Mouse (Mus musculus) lung, postnatal 0 days (tissue): ENCODE results near the gene Rnf144a. TPM values are rescaled to one million over a fixed set of nuclear protein-coding genes. Genes with fewer than 3 reads are reported as not detected.
"Not testable (repeated sequence)": the region's sequence is repeated elsewhere in the genome, so short reads cannot be mapped to it uniquely, and the experiment has no call there.

Source experiments
- ATAC-seq: fragments of 200-750 bp; cut with Nextera tagmentation; 2 replicates; pipeline ENCODE4 v1.8.0; 2017; ENCODE audit warnings: moderate library complexity
- DNase-seq: peaks from one replicate; pipeline ENCODE4 v3.0.0-alpha.2; 2016; ENCODE audit warnings: low spot score
- H3K27ac ChIP-seq: fragments of 300-500 bp; sonication (generic); 2 replicates; pipeline ENCODE4 v1.5.1; 2014; ENCODE audit warnings: antibody characterized with exemption, mild to moderate bottlenecking, low read length, mixed read lengths
- H3K27me3 ChIP-seq: fragments of 300-500 bp; sonication (generic); replicated peaks from 2 replicates; pipeline ENCODE4 v1.6.1; 2014; ENCODE audit warnings: low read length, mixed read lengths; ENCODE audit not compliant: insufficient read depth
- H3K36me3 ChIP-seq: fragments of 300-500 bp; sonication (generic); 2 replicates; pipeline ENCODE4 v1.6.1; 2014; ENCODE audit warnings: low read length, mixed read lengths; ENCODE audit not compliant: insufficient read depth
- H3K4me1 ChIP-seq: fragments of 300-500 bp; sonication (generic); 2 replicates; pipeline ENCODE4 v1.6.1; 2014; ENCODE audit warnings: antibody characterized with exemption, low read depth, low read length, mixed read lengths; ENCODE audit not compliant: insufficient read depth
- H3K4me2 ChIP-seq: fragments of 300-500 bp; sonication (generic); replicated peaks from 2 replicates; pipeline ENCODE4 v1.6.1; 2014; ENCODE audit warnings: low read depth, mild to moderate bottlenecking, low read length, moderate library complexity, mixed read lengths
- H3K4me3 ChIP-seq: fragments of 300-500 bp; sonication (generic); 2 replicates; pipeline ENCODE4 v1.5.1; 2014; ENCODE audit warnings: low read depth, low read length
- H3K9ac ChIP-seq: fragments of 300-500 bp; sonication (generic); replicated peaks from 2 replicates; pipeline ENCODE4 v1.6.1; 2014; ENCODE audit warnings: low read depth, mild to moderate bottlenecking
- H3K9me3 ChIP-seq: fragments of 300-500 bp; sonication (generic); 2 replicates; pipeline ENCODE4 v1.6.1; 2016; ENCODE audit warnings: low read length, mixed read lengths
- CTCF ChIP-seq: IDR thresholded peaks from 2 replicates; pipeline ENCODE4 v1.5.1; 2016; ENCODE audit warnings: antibody characterized with exemption, mild to moderate bottlenecking
- EP300 ChIP-seq: IDR thresholded peaks from 2 replicates; pipeline ENCODE4 v1.6.1; 2016; ENCODE audit warnings: antibody characterized with exemption, mild to moderate bottlenecking, control low read depth
- WGBS: fragments of 180-500 bp; shearing (Covaris S2); extraction: QIAGEN DNeasy Blood & Tissue Kit; methylation state at CpG from one replicate; pipeline ENCODE4 v1.1.7; 2014; 5-methylcytosine and 5-hydroxymethylcytosine counted together
- polyA plus RNA-seq: library from polyadenylated mRNA; unstranded; fragments of >200 nt; fragmentation: Nextera tagmentation; extraction: Ambion mirVana; gene quantifications from 2 replicates; pipeline ENCODE4 v1.2.1, GENCODE M21; 2015

Rnf144a gene
- polyA plus RNA-seq, 1 experiment from 2014 or later: 69.6 TPM

DNA sequence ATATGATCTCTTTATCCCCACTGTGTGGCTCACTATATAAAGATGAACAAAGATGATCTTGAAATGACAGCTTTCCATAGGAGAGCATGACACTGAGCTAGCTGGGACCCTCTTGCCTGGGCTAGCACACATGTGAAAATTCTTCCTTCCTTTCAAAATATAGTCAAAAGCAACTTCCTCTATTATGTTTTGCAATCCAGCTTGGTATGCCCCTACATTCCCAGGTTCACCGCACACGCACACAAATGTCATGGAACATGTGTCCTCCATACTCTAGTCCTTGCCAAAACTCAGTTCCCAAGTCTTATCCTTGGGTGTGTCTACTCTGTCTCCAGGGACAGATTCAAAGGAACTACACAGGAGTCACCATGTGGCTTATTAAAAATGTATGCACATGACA is 34.4 kb upstream of the Rnf144a start:
- Histone ChIP-seq H3K4me1 (no peaks in the 10 kb centered on the region), H3K27ac (no peak overlapping the region), H3K9me3 (no peaks in the 10 kb centered on the region), H3K4me3 (no peak overlapping the region), H3K36me3 (no peaks in the 10 kb centered on the region), H3K27me3 (no peaks in the 10 kb centered on the region), H3K9ac (no peak overlapping the region), H3K4me2 (no peak overlapping the region)
- WGBS: 94% methylated on average over 2 of the region's 2 CpGs
- no peak for ATAC-seq
- no peak for DNase-seq
- no peak for TF ChIP-seq EP300
- no peak for TF ChIP-seq CTCF

DNA sequence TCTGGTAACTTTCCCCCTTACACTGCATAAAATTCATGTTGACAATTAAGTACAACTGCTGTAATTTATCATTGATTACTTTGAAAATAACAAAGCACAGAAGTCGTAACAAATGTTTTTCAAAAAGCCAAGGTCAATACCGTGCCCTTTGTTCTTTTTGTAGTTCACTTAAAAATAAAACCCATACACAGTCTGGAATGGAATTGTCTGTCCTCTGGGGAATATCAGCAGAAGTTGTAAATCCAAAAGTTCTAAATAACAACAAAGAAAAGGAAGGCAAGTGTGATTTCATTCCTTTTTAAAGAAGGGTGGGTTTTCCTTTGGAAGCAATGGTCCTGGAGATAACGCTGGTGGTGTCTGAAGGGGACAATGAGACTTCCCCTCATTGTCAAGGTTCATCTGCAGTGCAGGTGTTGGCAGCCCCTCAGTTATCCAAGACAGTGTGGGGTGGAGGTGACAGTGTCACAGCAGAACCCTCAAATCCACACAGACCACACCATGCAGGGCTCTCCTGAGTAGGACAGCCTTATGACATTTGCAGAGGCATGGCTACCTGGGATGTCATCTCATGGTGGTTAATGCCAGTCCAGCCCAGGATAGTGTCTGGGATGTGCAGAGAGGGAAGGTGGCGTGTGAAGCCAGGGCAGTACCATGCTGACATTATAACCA is 31.5 kb upstream of the Rnf144a start:
- H3K36me3 ChIP-seq: no peaks in the 10 kb centered on the region
- TF ChIP-seq EP300 (no peak), CTCF (no peak)
- H3K4me1 ChIP-seq: no peaks in the 10 kb centered on the region
- H3K27ac ChIP-seq: no peak overlapping the region
- ATAC-seq (no peak), DNase-seq (no peak)
- H3K27me3 ChIP-seq: no peaks in the 10 kb centered on the region
- no peak overlapping the region for H3K9ac ChIP-seq
- WGBS: 68% methylated on average over 4 of the region's 4 CpGs
- H3K4me3 ChIP-seq: no peak overlapping the region
- H3K9me3 ChIP-seq: no peaks in the 10 kb centered on the region
- no peak overlapping the region for H3K4me2 ChIP-seq

DNA sequence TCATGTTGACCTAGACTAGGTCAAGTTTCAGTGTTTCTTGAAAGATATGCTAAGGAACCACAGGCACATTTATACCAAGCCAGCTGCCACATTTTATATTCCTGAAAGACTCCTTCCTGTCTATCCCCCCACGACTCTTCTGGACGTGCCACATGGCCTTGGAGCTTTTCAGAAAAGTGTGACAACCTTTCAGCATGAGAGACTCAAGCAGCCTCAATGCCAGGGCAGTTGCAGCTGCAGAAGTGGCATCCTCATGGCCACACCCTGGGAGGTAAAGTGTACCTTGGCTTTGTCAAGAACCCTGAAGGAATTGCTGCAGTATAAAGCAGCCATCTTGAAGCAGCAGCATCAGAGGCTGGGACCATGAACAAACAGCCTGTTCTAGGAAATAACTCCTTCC is 29.5 kb upstream of the Rnf144a start:
- no peak for ATAC-seq
- Histone ChIP-seq H3K4me2 (no peak overlapping the region), H3K9me3 (no peaks in the 10 kb centered on the region), H3K4me1 (no peaks in the 10 kb centered on the region), H3K36me3 (no peaks in the 10 kb centered on the region), H3K27ac (no peak overlapping the region), H3K27me3 (no peaks in the 10 kb centered on the region), H3K9ac (no peak overlapping the region), H3K4me3 (no peak overlapping the region)
- 74% methylated on average over 2 of the region's 2 CpGs for WGBS
- no peak for DNase-seq
- TF ChIP-seq CTCF: no peak
- TF ChIP-seq EP300: no peak

DNA sequence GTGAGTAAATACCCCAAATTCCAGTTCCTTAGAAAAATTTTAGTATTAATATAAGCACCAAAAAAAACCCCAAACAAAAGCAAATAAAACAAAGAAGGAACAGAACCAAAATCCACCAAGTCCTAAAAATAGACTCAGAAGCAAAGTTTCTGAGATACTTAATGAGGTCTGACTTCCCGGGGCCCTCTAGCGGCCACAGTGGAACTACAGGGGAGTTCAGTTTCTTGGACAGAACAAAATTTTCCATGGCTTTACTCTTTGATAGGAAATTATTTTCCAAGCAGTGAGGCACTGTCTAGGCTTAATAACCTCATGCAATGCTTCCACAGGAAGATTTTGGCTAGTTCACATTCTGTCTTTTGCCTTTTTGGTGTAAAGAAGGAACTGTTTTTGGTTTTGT is 29.0 kb upstream of the Rnf144a start:
- no peak overlapping the region for H3K27ac ChIP-seq
- H3K4me1 ChIP-seq: no peaks in the 10 kb centered on the region
- H3K4me2 ChIP-seq: no peak overlapping the region
- no peak for ATAC-seq
- DNase-seq: peak; percentile 74
- TF ChIP-seq CTCF (peak; percentile 79), EP300 (0 out of 2 replicates have a peak, but pooled peaks have one; percentile 18)
- H3K27me3 ChIP-seq: no peaks in the 10 kb centered on the region
- WGBS: 0% methylated on average over 2 of the region's 2 CpGs
- no peaks in the 10 kb centered on the region for H3K36me3 ChIP-seq
- no peaks in the 10 kb centered on the region for H3K9me3 ChIP-seq
- H3K4me3 ChIP-seq: no peak overlapping the region
- H3K9ac ChIP-seq: no peak overlapping the region

DNA sequence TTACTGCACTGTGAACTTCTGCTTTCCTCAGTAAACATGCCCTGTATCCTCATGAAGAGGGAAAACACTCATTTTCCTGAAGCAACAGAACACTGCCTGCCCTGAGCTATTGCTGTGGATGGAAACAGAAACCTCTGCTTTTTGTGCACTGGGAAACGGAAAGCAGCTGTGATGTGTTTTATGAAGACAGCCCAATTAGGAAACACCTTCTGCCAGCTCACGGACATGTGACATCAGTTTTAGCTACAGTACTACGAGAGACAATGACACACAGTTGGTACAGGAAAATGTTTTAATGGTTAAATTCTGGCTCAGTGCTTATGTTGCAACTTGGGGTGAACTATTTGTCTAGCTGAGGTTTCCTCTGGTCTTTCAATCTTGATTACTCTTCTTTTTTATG is 24.3 kb upstream of the Rnf144a start:
- Histone ChIP-seq H3K9ac (no peak overlapping the region), H3K4me1 (no peaks in the 10 kb centered on the region), H3K4me3 (no peak overlapping the region), H3K9me3 (no peaks in the 10 kb centered on the region), H3K27ac (no peak overlapping the region), H3K36me3 (no peaks in the 10 kb centered on the region), H3K27me3 (no peaks in the 10 kb centered on the region), H3K4me2 (no peak overlapping the region)
- no peak for TF ChIP-seq CTCF
- TF ChIP-seq EP300: no peak
- DNase-seq: peak; percentile 54
- ATAC-seq: peak; percentile 25
- 36% methylated on average over 3 of the region's 3 CpGs for WGBS

DNA sequence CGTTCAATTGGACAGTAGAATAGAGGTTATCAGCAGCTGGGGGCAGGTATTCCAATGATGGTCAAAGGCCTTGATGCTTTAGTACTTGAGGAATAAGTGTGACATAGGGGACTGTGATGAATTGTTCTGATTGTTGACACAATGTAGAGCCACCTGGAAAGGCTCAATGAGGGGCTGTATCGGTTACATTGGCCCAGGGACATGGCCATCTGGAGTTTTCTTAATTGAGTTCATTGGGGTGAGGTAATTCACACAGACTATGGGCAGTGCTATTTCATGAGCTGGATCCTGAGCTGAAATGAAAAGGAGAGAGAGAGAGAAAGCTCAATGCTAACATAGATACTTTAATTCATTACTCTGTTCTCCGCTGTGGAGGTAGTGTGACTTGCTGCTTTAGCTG is 22.9 kb upstream of the Rnf144a start:
- Histone ChIP-seq H3K9me3 (no peaks in the 10 kb centered on the region), H3K36me3 (no peaks in the 10 kb centered on the region), H3K27ac (no peak overlapping the region), H3K4me1 (no peaks in the 10 kb centered on the region), H3K4me3 (no peak overlapping the region), H3K4me2 (no peak overlapping the region), H3K27me3 (no peaks in the 10 kb centered on the region), H3K9ac (no peak overlapping the region)
- 60% methylated on average over 3 of the region's 3 CpGs for WGBS
- TF ChIP-seq CTCF (no peak), EP300 (no peak)
- ATAC-seq: no peak
- no peak for DNase-seq

DNA sequence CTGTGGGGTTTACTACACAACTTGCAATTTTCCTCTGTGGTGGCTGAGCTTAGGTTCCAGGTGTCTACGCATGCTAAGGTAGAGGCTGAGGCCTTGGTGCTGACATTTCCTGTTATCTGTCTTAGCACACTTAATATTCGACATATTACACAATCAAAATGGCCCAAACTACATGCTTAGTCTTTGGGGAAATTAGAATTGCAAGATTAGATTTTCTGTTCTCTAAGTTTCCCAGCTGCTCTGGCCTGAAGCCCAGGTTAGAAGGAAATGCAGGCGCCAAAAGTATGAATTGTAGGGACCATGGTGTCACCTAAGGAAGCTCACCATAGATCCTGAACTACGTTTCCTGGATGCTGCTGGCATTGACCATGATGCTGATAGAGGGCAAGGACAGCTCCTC is 21.3 kb upstream of the Rnf144a start:
- Histone ChIP-seq H3K4me2 (no peak overlapping the region), H3K4me3 (no peak overlapping the region), H3K27me3 (no peaks in the 10 kb centered on the region), H3K9ac (no peak overlapping the region), H3K27ac (no peak overlapping the region), H3K4me1 (no peaks in the 10 kb centered on the region), H3K36me3 (no peaks in the 10 kb centered on the region), H3K9me3 (no peaks in the 10 kb centered on the region)
- WGBS: 58% methylated on average over 4 of the region's 4 CpGs
- DNase-seq (peak; percentile 64), ATAC-seq (peak; percentile 50; the same call in 1 of the 2 replicates)
- TF ChIP-seq EP300: peak; percentile 64; the same call in 1 of the 2 replicates
- no peak for TF ChIP-seq CTCF

DNA sequence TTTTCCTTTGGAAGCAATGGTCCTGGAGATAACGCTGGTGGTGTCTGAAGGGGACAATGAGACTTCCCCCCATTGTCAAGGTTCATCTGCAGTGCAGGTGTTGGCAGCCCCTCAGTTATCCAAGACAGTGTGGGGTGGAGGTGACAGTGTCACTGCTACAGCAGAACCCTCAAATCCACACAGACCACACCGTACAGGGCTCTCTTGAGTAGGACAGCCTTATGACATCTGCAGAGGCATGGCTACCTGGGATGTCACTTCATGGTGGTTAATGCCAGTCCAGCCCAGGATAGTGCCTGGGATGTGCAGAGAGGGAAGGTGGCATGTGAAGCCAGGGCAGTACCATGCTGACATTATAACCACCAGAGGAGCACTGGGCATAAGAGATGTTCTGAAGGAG is 13.7 kb upstream of the Rnf144a start:
- H3K27ac ChIP-seq, H3K36me3 ChIP-seq, H3K4me3 ChIP-seq, H3K27me3 ChIP-seq, H3K4me2 ChIP-seq, H3K9me3 ChIP-seq, H3K4me1 ChIP-seq, H3K9ac ChIP-seq, DNase-seq, ATAC-seq: not testable (repeated sequence)
- WGBS: 87% methylated on average over 1 of the region's 2 CpGs
